Mouse (Mus musculus) CH12.LX (cell line): ENCODE measurements at regions not wholly inside any gene's neighbourhood (a gene's known extent, or its start where the extent isn't known, plus 50 kb on each side); places are given as distances from the start of the nearest gene placed in this dataset.

Experiments
- CHD2 ChIP-seq: IDR thresholded peaks from 2 replicates; pipeline ENCODE4 v1.6.1; 2011; ENCODE audit warnings: low read length, improper control_type of control experiment
- CTCF ChIP-seq, 2 experiments: IDR thresholded peaks in 1 of 2; conservative IDR thresholded peaks in 1 of 2; 2 replicates each; pipeline ENCODE4 v1.5.1; 2011 to 2012; ENCODE audit warnings: low read depth in 2 of 2, low read length in 2 of 2, improper control_type of control experiment in 1 of 2, inconsistent platforms in 1 of 2, mild to moderate bottlenecking in 1 of 2, moderate library complexity in 1 of 2
- ELF1 ChIP-seq: IDR thresholded peaks from 2 replicates; pipeline ENCODE4 v1.6.1; 2014; ENCODE audit warnings: low read depth, mild to moderate bottlenecking, inconsistent platforms, low read length, improper control_type of control experiment
- IRF4 ChIP-seq: IDR thresholded peaks from 2 replicates; pipeline ENCODE4 v1.6.1; 2014; ENCODE audit warnings: low read depth, mild to moderate bottlenecking, inconsistent platforms, low read length, improper control_type of control experiment
- KAT2A ChIP-seq: IDR thresholded peaks from 2 replicates; pipeline ENCODE4 v1.6.1; 2012; ENCODE audit warnings: low read length, improper control_type of control experiment, inconsistent platforms; ENCODE audit not compliant: insufficient replicate concordance
- MAX ChIP-seq: IDR thresholded peaks from 2 replicates; pipeline ENCODE4 v1.6.1; 2011; ENCODE audit warnings: low read length, improper control_type of control experiment
- NELFE ChIP-seq: IDR thresholded peaks from 2 replicates; pipeline ENCODE4 v1.6.1; 2011; ENCODE audit warnings: low read depth, low read length, improper control_type of control experiment
- NRF1 ChIP-seq: IDR thresholded peaks from 2 replicates; pipeline ENCODE4 v1.6.1; 2014; ENCODE audit warnings: low read depth, mild to moderate bottlenecking, inconsistent platforms, low read length, improper control_type of control experiment, moderate library complexity
- POLR2A ChIP-seq: IDR thresholded peaks from 2 replicates; pipeline ENCODE4 v1.6.1; 2011; ENCODE audit warnings: low read depth, mild to moderate bottlenecking, improper control_type of control experiment, low read length
- RCOR1 ChIP-seq: conservative IDR thresholded peaks from 2 replicates; pipeline ENCODE4 v1.6.1; 2012; ENCODE audit warnings: low read depth, mild to moderate bottlenecking, inconsistent platforms, low read length, improper control_type of control experiment
- TBP ChIP-seq: conservative IDR thresholded peaks from 2 replicates; pipeline ENCODE4 v1.6.1; 2011; ENCODE audit warnings: low read depth, low read length, improper control_type of control experiment
- ZNF384 ChIP-seq: IDR thresholded peaks from 2 replicates; pipeline ENCODE4 v1.6.1; 2012; ENCODE audit warnings: low read depth, low read length, improper control_type of control experiment, inconsistent platforms

- no peak for TF ChIP-seq IRF4
- TF ChIP-seq RCOR1 = no peak
- TF ChIP-seq ZNF384 = no peak
- no peak for TF ChIP-seq POLR2A
- TF ChIP-seq KAT2A = no peak
- no peak for TF ChIP-seq CTCF (conservative IDR thresholded peaks at IDR 0.05 in 1 of 2, IDR thresholded peaks at IDR 0.05 in 1 of 2; ENCODE audit: low read depth in 2 of 2, low read length in 2 of 2)
- TF ChIP-seq ELF1 = no peak
- no peak for TF ChIP-seq MAX
- no peak for TF ChIP-seq NRF1
- TF ChIP-seq TBP = no peak
- TF ChIP-seq CHD2 = no peak
- no peak for TF ChIP-seq NELFE
Measured at GRCm38 (mm10) chr14:46571841-46572240, 181.4 kb upstream of the Bmp4 start.
